Mouse (Mus musculus) CH12.LX (cell line): Measurements from ENCODE around the gene Tmem269. TPM values are rescaled to one million over a fixed set of nuclear protein-coding genes. Genes with fewer than 3 reads are reported as not detected.

ENCODE experiments used
- DNase-seq: peaks from one replicate; pipeline ENCODE4 v3.0.0-alpha.2; 2013; ENCODE audit errors: extremely low read depth
- H3K27ac ChIP-seq: 2 replicates; pipeline ENCODE4 v1.5.1; 2012; ENCODE audit warnings: low read depth, mild to moderate bottlenecking, control low read depth, moderate library complexity; ENCODE audit not compliant: insufficient read depth
- H3K27me3 ChIP-seq: replicated peaks from 2 replicates; pipeline ENCODE3; 2012; ENCODE audit warnings: inconsistent platforms
- H3K36me3 ChIP-seq, 2 experiments: replicated peaks in 1 of 2; 2 replicates each; pipeline versions ENCODE3 to v1.6.1; 2012; ENCODE audit warnings: inconsistent platforms in 1 of 2, low read length in 1 of 2, mild to moderate bottlenecking in 1 of 2, mixed read lengths in 1 of 2, moderate library complexity in 1 of 2; ENCODE audit not compliant: control insufficient read depth in 1 of 2, insufficient read depth in 1 of 2
- H3K4me1 ChIP-seq, 2 experiments: 2 replicates each; pipeline ENCODE4 v1.6.1; 2012; ENCODE audit warnings: inconsistent platforms in 1 of 2, moderate library complexity in 1 of 2; ENCODE audit not compliant: insufficient read depth in 2 of 2, control insufficient read depth in 1 of 2
- H3K4me2 ChIP-seq: 2 replicates; pipeline ENCODE4 v1.6.1; 2012; ENCODE audit warnings: low read depth, mild to moderate bottlenecking, control low read depth; ENCODE audit not compliant: poor library complexity, insufficient read depth, severe bottlenecking
- H3K4me3 ChIP-seq, 3 experiments: fragments of 150-350 bp in 1 of 3; sonication (generic) in 1 of 3; replicated peaks in 1 of 3; 2 replicates each; pipeline versions ENCODE3 to v1.5.1; 2011 to 2012; ENCODE audit warnings: low read depth in 2 of 3, low read length in 2 of 3, mild to moderate bottlenecking in 2 of 3, moderate library complexity in 2 of 3, control low read depth in 1 of 3, improper control_type of control experiment in 1 of 3, inconsistent platforms in 1 of 3, mixed read lengths in 1 of 3; ENCODE audit not compliant: poor library complexity in 1 of 3
- H3K79me2 ChIP-seq: replicated peaks from 2 replicates; pipeline ENCODE4 v1.6.1; 2012; ENCODE audit warnings: mild to moderate bottlenecking, moderate library complexity; ENCODE audit not compliant: control insufficient read depth, poor library complexity, insufficient read depth, severe bottlenecking; ENCODE audit errors: extremely low read depth
- H3K9ac ChIP-seq: 2 replicates; pipeline ENCODE4 v1.6.1; 2012; ENCODE audit warnings: low read depth, mild to moderate bottlenecking, control low read depth, moderate library complexity; ENCODE audit not compliant: insufficient read depth
- H3K9me3 ChIP-seq: replicated peaks from 2 replicates; pipeline ENCODE3; 2012; ENCODE audit warnings: low read length, inconsistent platforms, mixed read lengths
- E2F4 ChIP-seq: IDR thresholded peaks from 2 replicates; pipeline ENCODE4 v1.6.1; 2011; ENCODE audit warnings: low read depth, low read length, improper control_type of control experiment; ENCODE audit not compliant: insufficient replicate concordance
- ELF1 ChIP-seq: IDR thresholded peaks from 2 replicates; pipeline ENCODE4 v1.6.1; 2014; ENCODE audit warnings: low read depth, mild to moderate bottlenecking, inconsistent platforms, low read length, improper control_type of control experiment
- GABPA ChIP-seq: IDR thresholded peaks from 2 replicates; pipeline ENCODE4 v1.6.1; 2012; ENCODE audit warnings: low read depth, low read length, improper control_type of control experiment, inconsistent platforms; ENCODE audit not compliant: insufficient replicate concordance
- HCFC1 ChIP-seq: IDR thresholded peaks from 2 replicates; pipeline ENCODE4 v1.6.1; 2012; ENCODE audit warnings: low read depth, mild to moderate bottlenecking, inconsistent platforms, low read length, improper control_type of control experiment
- IRF4 ChIP-seq: IDR thresholded peaks from 2 replicates; pipeline ENCODE4 v1.6.1; 2014; ENCODE audit warnings: low read depth, mild to moderate bottlenecking, inconsistent platforms, low read length, improper control_type of control experiment
- JUN ChIP-seq: IDR thresholded peaks from 2 replicates; pipeline ENCODE4 v1.6.1; 2011; ENCODE audit warnings: low read depth, mild to moderate bottlenecking, low read length, improper control_type of control experiment, moderate library complexity; ENCODE audit not compliant: insufficient read depth
- MAZ ChIP-seq: IDR thresholded peaks from 2 replicates; pipeline ENCODE4 v1.6.1; 2012; ENCODE audit warnings: low read depth, mild to moderate bottlenecking, inconsistent platforms, low read length, improper control_type of control experiment, moderate library complexity
- MEF2A ChIP-seq: IDR thresholded peaks from 2 replicates; pipeline ENCODE4 v1.6.1; 2014; ENCODE audit warnings: low read depth, mild to moderate bottlenecking, inconsistent platforms, low read length, improper control_type of control experiment, borderline replicate concordance
- MYC ChIP-seq: IDR thresholded peaks from 2 replicates; pipeline ENCODE4 v1.6.1; 2011; ENCODE audit warnings: low read depth, mild to moderate bottlenecking, improper control_type of control experiment, low read length
- NELFE ChIP-seq: IDR thresholded peaks from 2 replicates; pipeline ENCODE4 v1.6.1; 2011; ENCODE audit warnings: low read depth, low read length, improper control_type of control experiment
- POLR2A ChIP-seq: IDR thresholded peaks from 2 replicates; pipeline ENCODE4 v1.6.1; 2011; ENCODE audit warnings: low read depth, mild to moderate bottlenecking, improper control_type of control experiment, low read length
- RCOR1 ChIP-seq: conservative IDR thresholded peaks from 2 replicates; pipeline ENCODE4 v1.6.1; 2012; ENCODE audit warnings: low read depth, mild to moderate bottlenecking, inconsistent platforms, low read length, improper control_type of control experiment
- SMC3 ChIP-seq: IDR thresholded peaks from 2 replicates; pipeline ENCODE4 v1.6.1; 2011; ENCODE audit warnings: low read depth, low read length, improper control_type of control experiment
- TCF12 ChIP-seq: IDR thresholded peaks from 2 replicates; pipeline ENCODE4 v1.6.1; 2014; ENCODE audit warnings: low read depth, mild to moderate bottlenecking, inconsistent platforms, low read length, improper control_type of control experiment
- USF2 ChIP-seq: conservative IDR thresholded peaks from 2 replicates; pipeline ENCODE4 v1.6.1; 2011; ENCODE audit warnings: low read depth, low read length, improper control_type of control experiment
- ZKSCAN1 ChIP-seq: IDR thresholded peaks from 2 replicates; pipeline ENCODE4 v1.6.1; 2012; ENCODE audit warnings: low read depth, inconsistent platforms, low read length, improper control_type of control experiment, borderline replicate concordance
- ZMIZ1 ChIP-seq: IDR thresholded peaks from 2 replicates; pipeline ENCODE4 v1.6.1; 2012; ENCODE audit warnings: low read depth, mild to moderate bottlenecking, inconsistent platforms, low read length, improper control_type of control experiment
- dilution Hi-C: fragments of 300-500 bp; cut with MboI; formaldehyde crosslinking; loops from 2 replicates; pipeline ENCODE4 v1.14.3; 2020; ENCODE audit warnings: low sequenced_read_pairs; ENCODE audit not compliant: extremely low pct_unique_long_range_greater_than_20kb, extremely low pct_ligation_motif_present
- in situ Hi-C: fragments of 300-500 bp; cut with MboI; formaldehyde crosslinking; loops from 3 replicates; pipeline ENCODE4 v1.14.3; 2019; ENCODE audit warnings: low sequenced_read_pairs, low pct_ligation_motif_present, low pct_unique_long_range_greater_than_20kb, mixed read lengths
- polyA plus RNA-seq: library from polyadenylated mRNA; unstranded; fragments of >175 nt; gene quantifications from 2 replicates; pipeline ENCODE4 v1.2.1, GENCODE M21; 2012; ENCODE audit warnings: low read depth; ENCODE audit not compliant: insufficient read length
- total RNA-seq, 2 experiments: library from RNA; depleted of rRNA; stranded (reverse); fragments of 300-350 nt in 1 of 2; fragments of >200 nt in 1 of 2; gene quantifications; 2 replicates each; pipeline ENCODE4 v1.2.3; 2012 to 2014

Gene Tmem269
- total and polyA plus RNA-seq, 3 experiments, result 0.16 TPM; not detected in 2

DNA sequence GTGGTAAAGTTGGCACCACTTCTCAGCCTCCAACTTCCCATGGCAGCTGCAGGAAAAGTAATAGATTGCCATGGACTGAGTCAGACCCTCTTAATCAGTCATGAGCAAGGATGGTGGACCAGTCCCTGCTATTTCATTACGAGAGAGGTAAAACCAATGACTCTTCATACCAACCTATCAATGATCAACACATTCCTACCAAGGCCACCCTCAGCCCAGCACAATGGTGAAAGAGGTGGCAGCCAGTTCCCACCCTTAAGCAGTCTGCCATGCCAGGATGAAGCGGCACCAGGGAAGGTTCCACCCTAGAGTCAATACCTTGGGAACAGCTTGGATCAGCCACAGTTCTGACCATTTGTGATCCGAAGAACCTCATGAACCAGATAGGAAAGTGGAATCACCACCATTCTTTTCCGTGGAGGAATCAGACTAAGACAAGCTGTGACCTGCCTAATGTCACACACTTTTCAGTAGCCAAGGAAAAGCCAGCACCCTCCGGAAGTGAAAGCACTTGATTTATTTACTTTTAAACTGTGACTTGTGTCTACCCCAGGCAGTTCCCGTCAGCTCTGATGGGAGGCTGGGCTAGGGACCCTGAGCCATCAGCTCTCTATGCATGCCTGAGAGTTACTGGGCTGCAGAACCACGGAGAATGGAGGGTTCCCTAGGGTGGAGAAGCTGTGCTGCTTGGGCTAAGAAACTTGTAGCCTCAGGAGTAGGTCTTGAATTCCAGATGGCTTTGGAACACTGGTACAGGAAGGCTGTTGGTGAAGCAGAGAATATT lies 34.2 kb upstream of the Tmem269 start:
- no peak overlapping the region for H3K4me2 ChIP-seq
- H3K9me3 ChIP-seq, result no peaks in the 10 kb centered on the region
- no peak overlapping the region for H3K4me3 ChIP-seq
- peaks cover 0 to 3% of the 10 kb centered on the region in 2 experiments; a peak in 1 of 4 replicates for H3K4me1 ChIP-seq
- TF ChIP-seq HCFC1 (no peak), MEF2A (no peak), USF2 (no peak), SMC3 (no peak), E2F4 (no peak), IRF4 (no peak), JUN (no peak), ELF1 (no peak), GABPA (no peak), MYC (no peak), TCF12 (no peak), MAZ (no peak), ZMIZ1 (no peak), ZKSCAN1 (no peak)
- H3K27ac ChIP-seq, result no peak overlapping the region
- dilution Hi-C loops (no loop called here), in situ Hi-C loops (loop anchor here (25.0 kb wide), 1 partner anchor 410 kb away; the partner anchor contains the start of gene Guca2b)
- H3K36me3 ChIP-seq, result peaks cover 0 to 15% of the 10 kb centered on the region in 2 experiments
- no peak for DNase-seq
- H3K27me3 ChIP-seq, result peaks cover 2% of the 10 kb centered on the region
- no peaks in the 10 kb centered on the region for H3K79me2 ChIP-seq
- H3K9ac ChIP-seq, result no peak overlapping the region

DNA sequence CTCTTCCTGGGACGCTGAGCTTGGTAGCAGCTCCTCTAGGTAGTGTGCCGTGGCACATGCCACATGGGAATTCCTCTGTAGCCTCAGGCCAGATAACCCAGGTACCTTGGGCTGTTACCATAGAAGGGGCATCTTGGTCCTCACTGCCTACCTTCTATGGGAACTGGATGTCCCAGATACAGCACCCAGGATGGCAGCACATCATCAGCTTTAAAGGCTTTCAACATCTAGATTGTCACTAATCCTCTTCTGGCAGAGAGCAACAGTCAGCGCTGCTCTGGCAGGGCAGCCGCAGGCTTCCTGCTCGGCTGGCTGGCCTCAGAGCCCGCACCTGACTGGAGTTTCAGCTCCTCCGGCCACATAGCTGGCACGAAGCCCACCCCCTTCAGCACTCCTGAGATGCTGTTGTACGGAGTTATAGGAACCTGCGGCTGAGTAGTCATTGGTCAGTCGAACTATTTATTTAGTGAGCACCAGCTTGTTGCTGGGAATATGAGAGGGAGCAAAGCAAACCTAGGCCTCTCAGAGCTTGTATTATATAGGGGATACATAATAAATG lies 30.5 kb upstream of the Tmem269 start:
- H3K27me3 ChIP-seq, result no peaks in the 10 kb centered on the region
- no peak overlapping the region for H3K27ac ChIP-seq
- in situ Hi-C loops, result loop anchor here (10.0 kb wide), 1 partner anchor 286 kb away; the partner anchor contains the start of genes Foxj3 and Frg2f1
- no peak overlapping the region for H3K4me2 ChIP-seq
- no peaks in the 10 kb centered on the region for H3K4me1 ChIP-seq
- no peak overlapping the region for H3K4me3 ChIP-seq
- dilution Hi-C loops, result no loop called here
- TF ChIP-seq ELF1 (no peak), MAZ (no peak), NELFE (no peak), RCOR1 (no peak), POLR2A (no peak)
- TF ChIP-seq, all 38 proteins: peak for 0
- no peaks in the 10 kb centered on the region for H3K9me3 ChIP-seq
- peaks cover 8 to 51% of the 10 kb centered on the region in 2 experiments for H3K36me3 ChIP-seq
- DNase-seq, result no peak
- H3K79me2 ChIP-seq, result no peaks in the 10 kb centered on the region
- no peak overlapping the region for H3K9ac ChIP-seq
